Mouse (Mus musculus): ENCODE data around the gene Vmn2r97.
"Not testable (repeated sequence)": the region's sequence is repeated elsewhere in the genome, so short reads cannot be mapped to it uniquely, and the experiment has no call there.

Gene Vmn2r97

GRCm38 (mm10) chr17:18914000-18914399 lies at the start of gene Vmn2r97:
TSS of gene Vmn2r97 (plus strand) at chr17:18914300.
- in situ Hi-C loops (cut with MboI, MseI): not testable (repeated sequence)

GRCm38 (mm10) chr17:18882436-18882835 lies 31.7 kb upstream of the Vmn2r97 start:
- in situ Hi-C loops (cut with MboI, MseI): not testable (repeated sequence)

- in situ Hi-C loops (cut with MboI, MseI): no loop called here
These were observed 24.3 kb upstream of the Vmn2r97 start for GRCm38 (mm10) chr17:18889745-18890329.

DNA sequence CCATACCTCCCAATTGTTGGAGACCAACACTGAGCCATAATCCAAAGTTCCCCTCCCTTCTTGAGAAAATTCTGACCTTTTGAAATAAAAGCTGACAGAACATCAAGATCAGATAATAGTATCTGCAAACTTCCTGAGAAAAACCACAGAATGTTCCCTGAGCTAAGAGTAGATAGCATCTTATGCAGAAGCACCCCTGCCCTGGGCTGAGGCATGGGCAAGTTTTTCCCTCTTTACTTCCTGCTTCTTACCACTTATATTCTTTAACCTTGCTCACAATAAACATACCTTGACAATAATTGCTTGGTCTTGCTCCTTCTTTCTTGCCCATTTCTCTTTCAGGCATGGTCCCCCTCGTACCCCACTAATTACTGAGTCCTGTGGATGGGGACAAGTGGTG lies 43.7 kb downstream of the Vmn2r97 start:
- in situ Hi-C loops (cut with MboI, MseI): not testable (repeated sequence)

- in situ Hi-C loops (cut with MboI, MseI): no loop called here
These were observed 54.5 kb downstream of the Vmn2r97 start for GRCm38 (mm10) chr17:18968371-18969275.

Measured in regulatory T cell (primary cell).